7 mouse cellular contexts compared by ENCODE assay signal in genomic region chr9:14751503-14752000, GRCm38 (mm10). TPM values are rescaled to one million over a fixed set of nuclear protein-coding genes. Genes with fewer than 3 reads are reported as not detected.
DNase-seq lines count a peak whose midpoint lies in the region; ATAC-seq and TF ChIP-seq lines count a peak whose summit lies in the region.

No protein-coding gene starts in this region.

- peak overlapping the region; percentile 74 for H3K9ac ChIP-seq in embryonic facial prominence, embryonic 13.5 days
- peak overlapping the region; percentile 74 for H3K9ac ChIP-seq in hindbrain, embryonic 14.5 days
- H3K9ac ChIP-seq in liver, embryonic 16.5 days (ENCODE audit: low read depth, low read length): peak overlapping the region; percentile 40; the same call in 1 of the 2 replicates

- H3K27me3 ChIP-seq in testis, adult 2 months (ENCODE audit: control insufficient read depth, insufficient read depth, low read length): no peaks in the 10 kb centered on the region
- peaks cover 12% of the 10 kb centered on the region for H3K27me3 ChIP-seq in embryonic facial prominence, embryonic 13.5 days
- H3K27me3 ChIP-seq in hindbrain, embryonic 14.5 days (ENCODE audit: control insufficient read depth, insufficient read depth, low read length): peaks cover 13% of the 10 kb centered on the region
- H3K27me3 ChIP-seq in liver, embryonic 16.5 days (ENCODE audit: control insufficient read depth, insufficient read depth, low read depth, low read length): peaks cover 11% of the 10 kb centered on the region; the same call in 1 of the 2 replicates

- H3K9me3 ChIP-seq in embryonic facial prominence, embryonic 13.5 days: no peaks in the 10 kb centered on the region
- H3K9me3 ChIP-seq in hindbrain, embryonic 14.5 days (ENCODE audit: control insufficient read depth, low read length): no peaks in the 10 kb centered on the region
- no peaks in the 10 kb centered on the region for H3K9me3 ChIP-seq in liver, embryonic 16.5 days (replicated peaks; ENCODE audit: control insufficient read depth, low read length)

- peaks cover 16% of the 10 kb centered on the region for H3K4me1 ChIP-seq in testis, adult 2 months (ENCODE audit: control insufficient read depth, insufficient read depth, low read length)
- H3K4me1 ChIP-seq in embryonic facial prominence, embryonic 13.5 days: peaks cover 14% of the 10 kb centered on the region
- H3K4me1 ChIP-seq in hindbrain, embryonic 14.5 days (replicated peaks; ENCODE audit: control insufficient read depth, insufficient read depth, low read length): peaks cover 11% of the 10 kb centered on the region; the same call in 1 of the 2 replicates
- no peaks in the 10 kb centered on the region for H3K4me1 ChIP-seq in liver, embryonic 16.5 days (ENCODE audit: control insufficient read depth, low read depth, low read length)

- peak overlapping the region; percentile 96 for H3K4me2 ChIP-seq in embryonic facial prominence, embryonic 13.5 days
- peak overlapping the region; percentile 93 for H3K4me2 ChIP-seq in hindbrain, embryonic 14.5 days (replicated peaks)
- peak overlapping the region; percentile 70 for H3K4me2 ChIP-seq in liver, embryonic 16.5 days (ENCODE audit: low read depth, low read length)

- H3K27ac ChIP-seq in testis, adult 2 months (ENCODE audit: control insufficient read depth, insufficient read depth, low read depth, low read length): no peak overlapping the region
- H3K27ac ChIP-seq in embryonic facial prominence, embryonic 13.5 days: no peak overlapping the region
- no peak overlapping the region for H3K27ac ChIP-seq in hindbrain, embryonic 14.5 days
- no peak overlapping the region for H3K27ac ChIP-seq in liver, embryonic 16.5 days (ENCODE audit: low read length)

- H3K36me3 ChIP-seq in testis, adult 2 months (ENCODE audit: control insufficient read depth, insufficient read depth, low read length): no peaks in the 10 kb centered on the region
- H3K36me3 ChIP-seq in embryonic facial prominence, embryonic 13.5 days: no peaks in the 10 kb centered on the region
- no peaks in the 10 kb centered on the region for H3K36me3 ChIP-seq in hindbrain, embryonic 14.5 days (replicated peaks; ENCODE audit: control insufficient read depth, insufficient read depth)
- no peaks in the 10 kb centered on the region for H3K36me3 ChIP-seq in liver, embryonic 16.5 days (ENCODE audit: control insufficient read depth, insufficient read depth)

- H3K4me3 ChIP-seq in testis, adult 2 months (ENCODE audit: control insufficient read depth, low read depth, low read length): peak overlapping the region; percentile 43
- peak overlapping the region; percentile 54 for H3K4me3 ChIP-seq in embryonic facial prominence, embryonic 13.5 days
- H3K4me3 ChIP-seq in hindbrain, embryonic 14.5 days (replicated peaks; ENCODE audit: low read length): peak overlapping the region; percentile 53
- peak overlapping the region; percentile 59 for H3K4me3 ChIP-seq in liver, embryonic 16.5 days (ENCODE audit: low read depth, low read length)

- no peak for DNase-seq in testis, postnatal 14 days (ENCODE audit: low spot score)
- no peak for DNase-seq in hindbrain, embryonic 14.5 days (ENCODE audit: low spot score)
- no peak for DNase-seq in cerebellum, postnatal 36 days

- TF ChIP-seq CTCF in testis, adult 2 months (IDR thresholded peaks at IDR 0.05; ENCODE audit: control insufficient read depth, insufficient read depth, insufficient replicate concordance, low read depth, low read length): no peak

- TF ChIP-seq POLR2A in testis, adult 2 months (IDR thresholded peaks at IDR 0.05; ENCODE audit: control insufficient read depth, low read depth, low read length): no peak

- peak; percentile 52 for ATAC-seq in embryonic facial prominence, embryonic 13.5 days (ENCODE audit: insufficient number of reproducible peaks, insufficient read depth, low FRiP score, low TSS enrichment, low read depth)
- ATAC-seq in hindbrain, embryonic 14.5 days (ENCODE audit: low FRiP score): peak; percentile 80
- peak; percentile 54 for ATAC-seq in liver, embryonic 16.5 days (ENCODE audit: low read depth)
- ATAC-seq in neutrophil, adult 5-6 weeks (ENCODE audit: extremely low read depth, insufficient number of reproducible peaks, low FRiP score, poor library complexity, severe bottlenecking): peak; percentile 21; the same call in 1 of the 2 replicates

- under 1% methylated on average over 50 of the region's 50 CpGs for WGBS in embryonic facial prominence, embryonic 13.5 days
- WGBS in hindbrain, embryonic 14.5 days: 1% methylated on average over 39 of the region's 50 CpGs
- under 1% methylated on average over 47 of the region's 50 CpGs for WGBS in liver, embryonic 16.5 days (ENCODE audit: insufficient replicate concordance)

RNA-seq across cellular contexts. Expression of gene Fut4, which starts 0.6 kb away (rescaled TPM):
- polyA plus RNA-seq in testis, adult 2 months (2012; rRNA removed): 0.22 and 0.46 TPM in 2 replicates
- polyA plus RNA-seq in embryonic facial prominence, embryonic 13.5 days (2015; fragmentation: Nextera tagmentation; extraction: Ambion mirVana): 2.0 and 2.7 TPM in 2 replicates
- 2.1 and 2.4 TPM in 2 replicates for polyA plus RNA-seq in hindbrain, embryonic 14.5 days (2014; fragmentation: Nextera tagmentation; extraction: Ambion mirVana)
- polyA plus RNA-seq in liver, embryonic 16.5 days (2015; fragmentation: Nextera tagmentation; extraction: Ambion mirVana): 0.55 and 0.61 TPM in 2 replicates
- total RNA-seq in neutrophil, adult 5-6 weeks (2017): 7.1 and 10.0 TPM in 2 replicates

RNA-seq across cellular contexts. Expression of gene Piwil4, which starts 11.0 kb away (rescaled TPM):
- 0.56 and 0.66 TPM in 2 replicates for polyA plus RNA-seq in testis, adult 2 months (2012; rRNA removed)
- not detected in 2 replicates for polyA plus RNA-seq in embryonic facial prominence, embryonic 13.5 days (2015; fragmentation: Nextera tagmentation; extraction: Ambion mirVana)
- 0.27 and 0.38 TPM in 2 replicates for polyA plus RNA-seq in hindbrain, embryonic 14.5 days (2014; fragmentation: Nextera tagmentation; extraction: Ambion mirVana)
- polyA plus RNA-seq in liver, embryonic 16.5 days (2015; fragmentation: Nextera tagmentation; extraction: Ambion mirVana): 0.02 and 0.05 TPM in 2 replicates
- not detected in 2 replicates for total RNA-seq in neutrophil, adult 5-6 weeks (2017)

RNA-seq across cellular contexts. Expression of gene 1700012B09Rik, which starts 19.3 kb away (rescaled TPM):
- polyA plus RNA-seq in testis, adult 2 months (2012; rRNA removed): 94.9 and 109 TPM in 2 replicates
- 0.77 TPM in 1 of 2 replicates, not detected in the other for polyA plus RNA-seq in embryonic facial prominence, embryonic 13.5 days (2015; fragmentation: Nextera tagmentation; extraction: Ambion mirVana)
- polyA plus RNA-seq in hindbrain, embryonic 14.5 days (2014; fragmentation: Nextera tagmentation; extraction: Ambion mirVana): 2.8 and 7.8 TPM in 2 replicates
- not detected in 2 replicates for polyA plus RNA-seq in liver, embryonic 16.5 days (2015; fragmentation: Nextera tagmentation; extraction: Ambion mirVana)
- not detected in 2 replicates for total RNA-seq in neutrophil, adult 5-6 weeks (2017)

RNA-seq across cellular contexts. Expression of gene Mre11a, which starts 32.9 kb away (rescaled TPM):
- 9.0 and 11.0 TPM in 2 replicates for polyA plus RNA-seq in testis, adult 2 months (2012; rRNA removed)
- 27.9 and 29.2 TPM in 2 replicates for polyA plus RNA-seq in embryonic facial prominence, embryonic 13.5 days (2015; fragmentation: Nextera tagmentation; extraction: Ambion mirVana)
- polyA plus RNA-seq in hindbrain, embryonic 14.5 days (2014; fragmentation: Nextera tagmentation; extraction: Ambion mirVana): 9.8 and 10.5 TPM in 2 replicates
- polyA plus RNA-seq in liver, embryonic 16.5 days (2015; fragmentation: Nextera tagmentation; extraction: Ambion mirVana): 10.1 and 11.6 TPM in 2 replicates
- total RNA-seq in neutrophil, adult 5-6 weeks (2017): 23.6 TPM in 2 replicates

RNA-seq across cellular contexts. Expression of gene Ankrd49, which starts 33.1 kb away (rescaled TPM):
- 45.5 and 52.7 TPM in 2 replicates for polyA plus RNA-seq in testis, adult 2 months (2012; rRNA removed)
- polyA plus RNA-seq in embryonic facial prominence, embryonic 13.5 days (2015; fragmentation: Nextera tagmentation; extraction: Ambion mirVana): 51.5 and 52.0 TPM in 2 replicates
- polyA plus RNA-seq in hindbrain, embryonic 14.5 days (2014; fragmentation: Nextera tagmentation; extraction: Ambion mirVana): 25.3 and 27.2 TPM in 2 replicates
- 18.9 and 21.0 TPM in 2 replicates for polyA plus RNA-seq in liver, embryonic 16.5 days (2015; fragmentation: Nextera tagmentation; extraction: Ambion mirVana)
- total RNA-seq in neutrophil, adult 5-6 weeks (2017): 29.8 and 31.3 TPM in 2 replicates

Comparison
In these comparisons a context has a peak if more than half of its experiments do, and no peak if none do; other contexts are left out.
1. ATAC-seq: peak in every context shown above with its lines; median percentile 80 in hindbrain, embryonic 14.5 days; 54 in liver, embryonic 16.5 days; 52 in embryonic facial prominence, embryonic 13.5 days; 21 in neutrophil, adult 5-6 weeks.
2. RNA of gene 1700012B09Rik, which starts 19.3 kb away (polyA plus RNA-seq): 94.9 to 109 TPM in testis, adult 2 months; 2.8 to 7.8 TPM in hindbrain, embryonic 14.5 days, 0.77 TPM in embryonic facial prominence, embryonic 13.5 days and not detected in liver, embryonic 16.5 days; every median in the first group is over 10 times any median in the second.
3. Peak in every context shown above with its lines, with median percentiles within 50 percentile points of each other: H3K4me3 ChIP-seq, H3K4me2 ChIP-seq and H3K9ac ChIP-seq.